Mouse (Mus musculus) B cell, adult 67 days (primary cell): ENCODE measurements around the gene Bdh2. TPM values are rescaled to one million over a fixed set of nuclear protein-coding genes. Genes with fewer than 3 reads are reported as not detected.

Source experiments
- total RNA-seq, 2 experiments: library from RNA; stranded (reverse); gene quantifications; 4 replicates each; pipeline ENCODE4 v1.2.4; 2023

Bdh2 gene
- not detected for total RNA-seq

DNA sequence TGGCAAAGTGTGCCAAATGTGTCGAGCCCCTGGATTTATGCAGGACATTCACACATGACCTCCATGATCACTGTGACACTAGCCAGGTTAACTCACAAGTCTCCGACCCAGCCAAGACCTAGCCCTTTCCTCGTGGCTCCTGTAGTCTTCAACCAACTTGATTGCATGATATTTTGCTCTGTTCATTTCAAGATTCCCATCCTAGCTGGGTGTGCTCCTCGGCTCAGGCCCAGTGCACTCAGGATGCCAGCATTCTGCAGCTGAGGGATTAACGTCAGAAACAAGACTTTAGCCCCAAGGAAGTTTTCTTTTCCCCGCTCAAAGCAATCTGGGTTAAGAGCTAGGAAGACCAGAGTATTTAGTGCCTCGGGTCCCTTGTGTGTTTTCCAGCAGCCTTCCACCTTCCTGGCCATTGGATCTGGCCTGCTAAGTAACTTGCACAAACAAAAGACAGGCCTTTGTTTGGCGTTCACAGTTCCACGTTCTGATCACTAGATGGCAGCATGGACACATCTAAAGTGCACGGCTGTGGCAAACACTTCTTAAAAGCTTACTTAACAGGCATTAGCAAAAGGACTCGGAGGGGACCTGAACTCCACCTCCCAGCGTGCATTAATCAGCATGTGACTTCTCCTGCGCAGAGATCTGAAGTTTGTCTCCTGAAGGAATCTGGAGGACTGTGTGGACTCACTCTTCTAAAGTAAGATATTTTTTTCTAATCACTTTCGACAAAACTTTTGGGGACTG is at the start of gene Bdh2:
Gene Bdh2, plus strand, starts transcription at position 553 of the 747 bp plus-strand sequence.

DNA sequence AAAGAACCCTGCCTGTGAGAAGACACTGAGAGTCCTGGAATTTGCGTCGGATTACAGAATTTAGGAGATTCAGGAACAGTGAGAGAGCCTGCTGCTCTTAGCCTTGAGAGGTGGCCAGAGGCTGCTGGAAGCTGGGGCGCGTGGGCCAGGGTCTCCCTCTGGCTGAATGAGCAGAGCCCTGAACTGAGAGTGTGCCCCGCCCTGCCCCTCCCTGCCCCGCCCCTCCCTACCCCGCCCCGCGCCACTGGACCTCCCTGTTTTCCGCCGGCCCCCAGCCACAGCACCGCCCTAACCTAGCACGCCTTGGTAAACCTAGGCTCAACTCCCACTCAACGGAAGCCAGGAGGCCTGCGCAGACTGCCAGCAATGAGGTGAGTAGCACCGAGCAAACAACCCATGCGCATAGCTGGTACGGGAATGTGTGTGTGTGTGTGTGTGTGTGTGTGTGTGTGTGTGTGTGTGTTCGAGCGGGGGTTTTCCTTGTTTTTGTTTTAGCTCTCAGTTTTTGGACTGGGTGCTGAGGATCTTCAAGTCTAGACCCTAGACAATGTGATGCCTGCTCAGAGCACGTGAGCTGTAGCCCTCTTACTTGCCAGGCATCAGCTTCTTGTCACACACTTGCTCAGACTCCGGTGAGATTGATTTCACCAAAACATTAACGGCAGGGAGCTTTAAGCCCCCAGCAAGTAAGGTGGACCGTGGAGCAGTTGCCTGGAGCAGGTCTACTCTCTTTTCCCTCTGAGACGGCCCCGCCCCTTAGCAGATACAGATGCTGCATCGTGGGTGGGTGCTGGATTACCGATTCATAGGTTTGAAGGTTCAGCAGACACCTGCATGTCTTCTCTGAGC is 26.6 kb downstream of the Bdh2 start, which contains the start of gene Slc9b2:
Gene Slc9b2, plus strand, starts transcription at position 290 of the 849 bp plus-strand sequence.

DNA sequence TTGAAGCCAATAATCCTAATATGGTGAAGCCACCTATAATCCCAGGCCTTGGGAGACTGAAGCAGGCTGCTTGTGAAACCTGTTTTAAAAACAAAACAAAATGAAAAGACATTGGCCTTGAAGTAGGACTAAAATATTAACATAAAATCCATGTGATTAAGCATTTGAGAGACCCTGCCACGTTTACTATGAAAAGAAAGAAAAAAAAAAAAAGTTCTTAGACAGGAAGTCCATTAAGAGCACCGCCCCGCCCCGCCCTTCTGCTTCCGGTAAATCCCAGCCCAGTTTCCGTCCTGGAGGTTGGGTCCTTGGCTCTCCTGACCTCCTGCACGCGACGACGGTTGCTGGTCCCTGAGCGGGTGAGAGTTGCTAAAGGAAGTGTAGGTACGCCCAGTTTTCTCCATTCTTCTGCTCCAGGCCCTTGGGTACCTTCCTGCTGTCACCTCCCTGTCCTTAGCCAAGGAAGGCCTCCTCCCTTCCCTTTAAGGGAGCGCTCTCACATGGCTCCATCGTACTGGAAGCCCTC is 66.8 kb downstream of the Bdh2 start, which contains the start of gene Slc9b1:
Gene Slc9b1, plus strand, starts transcription at position 291 of the 526 bp plus-strand sequence.

Other genes starting within 250 kb of the Bdh2 start
- 1 to 10 TPM; 1.0 to 1.3 TPM for gene Cenpe, start 68.7 kb upstream of the Bdh2 start, total RNA-seq
- gene Slc9b2, start 26.5 kb downstream of the Bdh2 start, total RNA-seq, result not detected
- gene Slc9b1, start 66.8 kb downstream of the Bdh2 start, total RNA-seq, result not detected
- 10 to 100 TPM; 60.2 to 62.5 TPM for gene Cisd2, start 142.7 kb downstream of the Bdh2 start, total RNA-seq
- 100 to 1,000 TPM; 471 to 522 TPM for gene Ube2d3, start 156.9 kb downstream of the Bdh2 start, total RNA-seq
- 10 to 100 TPM; 26.7 to 32.7 TPM for gene Manba, start 204.4 kb downstream of the Bdh2 start, total RNA-seq